Mouse (Mus musculus): ENCODE data around the gene Cacnb3.

- TF ChIP-seq CTCF (IDR thresholded peaks at IDR 0.05; ENCODE audit: low read depth) = no peak
- TF ChIP-seq EP300 (optimal IDR thresholded peaks at IDR 0.05) = no peak
These were observed 20.5 kb upstream of the Cacnb3 start for GRCm38 (mm10) chr15:98610131-98610633.
